Mouse (Mus musculus) myocyte (in vitro differentiated cells): ENCODE measurements around the gene Kif26b.

ENCODE experiments used
- CEBPB ChIP-seq: IDR thresholded peaks from 2 replicates; pipeline ENCODE4 v1.6.1; 2011; ENCODE audit warnings: mild to moderate bottlenecking, moderate library complexity; ENCODE audit not compliant: poor library complexity, insufficient read depth, severe bottlenecking
- E2F4 ChIP-seq: IDR thresholded peaks from one replicate; pipeline ENCODE4 v1.6.1; 2011; ENCODE audit warnings: mild to moderate bottlenecking, control low read depth, moderate library complexity; ENCODE audit not compliant: insufficient read depth
- MAX ChIP-seq: IDR thresholded peaks from one replicate; pipeline ENCODE4 v1.6.1; 2011; ENCODE audit warnings: low read depth, mild to moderate bottlenecking, control low read depth
- MYOD1 ChIP-seq, 3 experiments: IDR thresholded peaks; one replicate each; pipeline ENCODE4 v1.6.1; 2011; ENCODE audit warnings: control low read depth in 2 of 3, low read depth in 2 of 3, mild to moderate bottlenecking in 2 of 3, moderate library complexity in 1 of 3; ENCODE audit not compliant: insufficient read length in 2 of 3, control insufficient read depth in 1 of 3
- POLR2A ChIP-seq: IDR thresholded peaks from one replicate; pipeline ENCODE4 v1.6.1; 2011; ENCODE audit warnings: low read depth, mild to moderate bottlenecking, control low read depth, moderate library complexity; ENCODE audit not compliant: insufficient read length
- POLR2AphosphoS2 ChIP-seq: IDR thresholded peaks from one replicate; pipeline ENCODE4 v1.6.1; 2011; ENCODE audit warnings: low read depth, control low read depth; ENCODE audit not compliant: insufficient read length
- REST ChIP-seq: IDR thresholded peaks from one replicate; pipeline ENCODE4 v1.6.1; 2011; ENCODE audit warnings: mild to moderate bottlenecking, control low read depth, moderate library complexity; ENCODE audit not compliant: insufficient read depth, insufficient read length
- TCF12 ChIP-seq: IDR thresholded peaks from one replicate; pipeline ENCODE4 v1.6.1; 2011; ENCODE audit warnings: mild to moderate bottlenecking, control low read depth; ENCODE audit not compliant: poor library complexity, insufficient read depth, severe bottlenecking
- USF1 ChIP-seq: IDR thresholded peaks from one replicate; pipeline ENCODE4 v1.6.1; 2011; ENCODE audit warnings: low read depth, mild to moderate bottlenecking, control low read depth, moderate library complexity

- TF ChIP-seq POLR2A (no peak), USF1 (no peak), POLR2AphosphoS2 (no peak), MYOD1 (IDR thresholded peaks at IDR 0.05; ENCODE audit: control insufficient read depth in 1 of 3, insufficient read length in 2 of 3, low read depth in 2 of 3) (no peak), E2F4 (no peak), TCF12 (no peak), MAX (no peak), REST (no peak), CEBPB (no peak)
These were observed 342.1 kb downstream of the Kif26b start for GRCm38 (mm10) chr1:178871055-178871454.
